Mouse (Mus musculus) adrenal gland, postnatal 10 days (tissue): ENCODE results near the gene Dhtkd1. TPM values are rescaled to one million over a fixed set of nuclear protein-coding genes. Genes with fewer than 3 reads are reported as not detected.
A peak's percentile ranks its signal among the peaks of the same experiment; 100 is the strongest.
"Not testable (repeated sequence)": the region's sequence is repeated elsewhere in the genome, so short reads cannot be mapped to it uniquely, and the experiment has no call there.

Experiments used
- DNase-seq: peaks from one replicate; pipeline ENCODE4 v3.0.0; 2021; ENCODE audit warnings: mixed read lengths
- long read RNA-seq, 2 experiments: library from polyadenylated mRNA; stranded (forward); transcript quantifications; one replicate each; pipeline ENCODE4 v2.0.0; 2021
- total RNA-seq, 2 experiments: library from RNA; stranded (reverse); gene quantifications; 2 replicates each; pipeline ENCODE4 v1.2.3; 2021

The Dhtkd1 gene
- 10 to 100 TPM; 10.6 to 13.2 TPM for total RNA-seq
- long read RNA-seq, experiment 1, partial matches to known transcripts: 0 of 1 reads
- long read RNA-seq, experiment 1, other reads (novel, unspliced or antisense): 1 of 1 reads
- long read RNA-seq, experiment 2, partial matches to known transcripts: 0 of 2 reads
- long read RNA-seq, experiment 2, other reads (novel, unspliced or antisense): 2 of 2 reads

DNA sequence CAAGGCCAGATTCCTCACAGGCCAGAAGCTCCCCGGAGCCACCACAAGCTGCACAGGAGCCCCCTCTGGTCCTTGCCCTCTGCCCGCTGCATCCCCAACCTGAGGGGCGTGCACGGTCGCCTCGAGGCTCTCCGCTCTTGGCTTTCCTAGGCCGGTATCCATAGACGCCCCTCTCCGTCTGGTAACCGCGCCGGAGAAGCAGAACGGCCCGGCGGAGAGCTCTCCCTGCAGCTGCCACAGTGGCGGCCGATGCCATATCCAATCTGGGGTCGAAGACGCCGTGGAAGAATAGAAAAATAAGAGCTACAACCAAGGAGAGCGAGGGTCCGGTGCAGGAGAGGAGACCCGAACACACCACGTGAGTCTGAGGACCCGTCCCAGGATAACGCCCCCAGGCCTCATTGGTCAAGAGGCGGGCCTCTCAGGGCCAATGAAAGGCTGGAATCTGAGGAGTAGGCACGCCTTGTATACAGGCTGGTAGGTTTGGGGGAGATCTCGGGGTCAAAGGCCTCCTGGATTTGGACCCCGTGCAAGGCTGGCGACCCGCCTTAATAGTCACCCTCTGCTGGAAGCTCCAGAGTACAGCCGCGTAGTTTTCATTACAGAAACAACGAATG is at the start of gene Dhtkd1:
Gene Dhtkd1 (minus strand): TSS at position 377 of the 617 bp plus-strand sequence.
- DNase-seq: peak; percentile 86

DNA sequence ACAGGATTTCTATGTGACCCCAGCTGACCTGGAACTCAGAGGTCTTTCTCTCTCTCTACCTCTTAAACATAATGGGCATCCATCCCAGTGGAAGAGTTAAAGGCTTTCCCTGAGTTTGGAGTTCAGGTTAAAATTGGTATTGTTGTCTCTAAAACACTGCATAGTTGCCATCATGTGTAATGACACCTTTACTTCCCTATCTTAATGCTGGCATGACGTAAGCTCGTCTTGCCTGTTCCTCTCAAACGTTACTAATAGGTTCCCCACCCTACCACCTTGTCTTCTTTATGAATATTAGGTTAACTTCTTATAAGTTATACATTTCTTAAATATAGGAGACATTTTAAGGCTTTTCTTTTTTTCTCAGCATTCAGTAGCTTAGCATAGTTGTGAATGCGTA is 34.9 kb upstream of the Dhtkd1 start:
- no peak for DNase-seq

DNA sequence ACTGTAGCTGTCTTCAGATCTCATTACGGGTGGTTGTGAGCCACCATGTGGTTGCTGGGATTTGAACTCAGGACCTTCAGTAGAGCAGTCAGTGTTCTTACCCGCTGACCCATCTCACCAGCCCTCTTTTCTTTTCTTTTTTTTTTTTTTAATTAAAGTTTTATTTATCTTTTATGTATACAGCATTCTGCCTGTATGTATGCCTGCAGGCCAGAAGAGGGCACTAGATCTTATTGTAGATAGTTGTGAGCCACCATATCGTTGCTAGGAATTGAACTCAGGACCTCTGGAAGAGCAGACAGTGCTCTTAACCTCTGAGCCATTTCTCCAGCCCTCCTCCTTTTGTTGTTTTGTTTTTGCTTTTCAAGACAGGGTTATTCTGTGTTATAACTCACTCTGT is 28.0 kb upstream of the Dhtkd1 start:
- not testable (repeated sequence) for DNase-seq

DNA sequence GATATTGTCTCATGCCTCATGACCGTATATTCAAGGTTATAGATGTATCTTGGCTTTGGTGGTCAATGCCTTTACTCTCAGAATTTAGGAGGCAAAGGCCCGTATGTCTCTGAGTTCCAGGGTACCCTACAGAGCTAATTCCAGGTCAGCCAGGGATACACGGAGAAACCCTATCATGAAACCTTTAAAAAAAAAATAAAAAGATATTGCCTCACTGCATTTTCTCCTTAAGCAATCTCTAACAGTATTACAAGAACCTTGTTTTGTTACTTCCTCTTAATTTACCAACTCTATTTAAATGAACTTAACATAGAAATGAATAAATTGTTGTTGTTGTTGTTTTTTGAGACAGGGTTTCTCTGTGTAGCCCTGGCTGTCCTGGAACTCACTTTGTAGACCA is 23.4 kb upstream of the Dhtkd1 start:
- DNase-seq: no peak

DNA sequence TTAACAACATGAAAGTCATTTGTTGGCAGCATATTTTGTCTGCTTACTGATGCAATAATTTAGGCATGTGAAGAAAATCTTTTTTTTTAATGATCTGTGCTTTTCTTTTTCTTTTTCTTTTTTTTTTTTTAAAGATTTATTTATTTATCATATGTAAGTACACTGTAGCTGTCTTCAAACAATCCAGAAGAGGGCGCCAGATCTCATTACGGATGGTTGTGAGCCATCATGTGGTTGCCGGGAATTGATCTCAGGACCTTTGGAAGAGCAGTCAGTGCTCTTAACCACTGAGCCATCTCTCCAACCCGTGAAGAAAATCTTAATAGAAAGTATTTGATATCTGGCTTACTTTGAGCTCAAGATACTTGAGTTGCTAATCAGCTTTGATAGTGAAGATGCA is 21.1 kb upstream of the Dhtkd1 start:
- not testable (repeated sequence) for DNase-seq

DNA sequence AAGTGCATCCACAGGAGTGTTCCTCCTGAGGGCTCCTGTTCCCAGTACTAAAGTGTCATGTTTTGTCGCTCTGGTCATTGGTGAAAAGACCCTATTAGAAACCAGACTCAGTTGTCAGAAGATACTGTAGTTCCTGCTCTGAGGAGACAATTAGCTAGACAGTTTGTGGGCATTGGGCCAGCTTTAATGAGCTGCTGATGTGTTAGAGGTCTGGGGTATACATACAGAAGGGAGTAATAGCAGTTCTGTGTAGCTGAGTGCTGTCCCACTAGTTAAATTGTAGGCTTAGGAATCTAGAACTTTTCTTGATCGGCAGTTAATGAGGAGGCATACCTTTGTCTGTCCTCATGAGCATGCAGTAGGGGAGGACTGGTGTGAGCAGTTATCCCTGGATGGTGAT is 19.7 kb upstream of the Dhtkd1 start:
- no peak for DNase-seq

DNA sequence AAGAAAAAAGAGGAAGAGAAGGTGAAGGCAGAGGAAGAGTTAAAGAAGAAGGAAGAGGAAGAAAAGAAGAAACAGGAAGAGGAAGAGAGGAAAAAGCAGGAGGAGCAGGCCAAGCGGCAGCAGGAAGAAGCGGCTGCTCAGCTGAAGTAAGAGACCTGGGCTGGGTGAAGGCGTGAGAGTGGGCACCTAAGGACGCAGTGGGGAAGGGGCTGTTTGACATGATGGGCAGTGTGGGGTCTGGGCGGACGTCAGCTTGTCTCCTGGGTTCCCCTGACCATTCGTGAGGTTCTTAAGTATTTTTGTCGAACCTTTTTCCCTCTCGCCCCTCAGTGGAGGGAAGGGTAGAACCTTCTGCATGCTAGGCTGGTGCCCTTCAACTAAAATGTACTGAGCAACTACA is 15.1 kb upstream of the Dhtkd1 start:
- no peak for DNase-seq

DNA sequence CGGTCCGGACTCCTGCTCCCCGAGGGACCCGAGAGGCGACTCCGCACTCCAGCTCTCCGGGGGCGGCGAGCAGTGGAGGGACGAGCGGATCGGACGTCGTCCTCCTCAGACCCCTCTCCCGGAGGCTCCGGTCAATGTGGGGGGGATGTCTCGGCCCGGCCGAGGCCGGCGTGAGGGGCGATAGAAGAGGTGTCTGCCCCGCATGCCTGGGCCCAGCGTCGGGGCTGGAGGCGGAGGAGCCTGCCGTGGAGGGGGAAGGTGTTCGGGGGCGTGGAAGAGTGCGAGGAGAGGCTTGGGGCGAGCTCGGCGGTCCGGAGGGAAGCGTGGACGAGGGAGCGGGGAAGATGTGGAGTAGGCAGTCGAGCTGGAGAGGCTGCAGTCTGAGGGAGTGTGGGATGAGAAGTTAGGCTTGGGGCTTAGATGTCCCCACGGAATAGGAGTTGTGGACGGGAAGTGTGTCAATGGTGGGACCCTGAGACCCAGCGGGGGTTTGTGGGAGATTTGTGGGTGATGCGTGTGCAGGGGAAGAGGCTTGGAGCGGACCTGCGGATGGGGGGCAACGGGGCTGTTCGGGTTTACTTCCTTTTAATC is 9.1 kb upstream of the Dhtkd1 start:
- DNase-seq: peak; percentile 64

DNA sequence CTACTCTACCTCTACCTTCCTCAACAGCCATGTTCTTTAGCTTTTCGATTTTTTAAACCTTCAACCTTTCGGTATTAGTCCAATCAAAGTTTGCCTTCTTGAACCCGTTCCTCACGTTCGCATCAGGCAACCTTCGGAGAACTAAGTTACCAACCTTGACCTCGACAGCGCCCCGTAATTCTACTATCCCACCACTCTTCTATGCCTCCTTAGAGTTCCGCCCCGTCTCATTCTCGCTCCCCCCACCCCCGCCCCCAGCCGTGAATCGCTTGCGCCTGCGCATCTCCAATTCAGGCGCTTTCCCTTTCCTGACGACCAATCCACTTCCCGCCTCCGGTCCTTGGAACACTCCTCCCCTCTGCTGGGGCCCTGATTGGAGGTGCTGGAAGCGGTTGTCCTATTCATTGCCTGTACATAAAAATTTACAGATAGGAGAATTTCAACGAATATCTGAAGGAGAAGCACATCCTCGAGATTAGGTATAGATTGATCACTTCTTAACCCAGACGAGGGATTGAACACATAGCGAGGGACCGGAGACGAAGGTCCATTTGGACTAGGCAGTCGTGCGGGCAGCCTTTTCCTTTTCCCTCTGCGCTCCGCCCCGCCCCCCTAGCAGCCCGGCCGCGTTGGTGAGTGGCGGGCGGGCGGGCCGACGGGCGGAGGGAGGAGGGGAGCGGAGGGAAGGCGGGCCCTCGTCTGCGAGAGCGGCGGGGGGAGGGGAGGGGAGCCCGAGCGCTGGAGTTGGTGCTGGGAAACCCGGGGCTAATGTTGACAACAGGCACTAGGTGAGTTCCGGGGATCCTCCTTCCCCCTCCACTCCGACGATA is 8.4 kb upstream of the Dhtkd1 start, which contains the start of gene Upf2:
Gene Upf2 (plus strand): TSS at position 704 of the 830 bp plus-strand sequence.
- peak; percentile 97 for DNase-seq

DNA sequence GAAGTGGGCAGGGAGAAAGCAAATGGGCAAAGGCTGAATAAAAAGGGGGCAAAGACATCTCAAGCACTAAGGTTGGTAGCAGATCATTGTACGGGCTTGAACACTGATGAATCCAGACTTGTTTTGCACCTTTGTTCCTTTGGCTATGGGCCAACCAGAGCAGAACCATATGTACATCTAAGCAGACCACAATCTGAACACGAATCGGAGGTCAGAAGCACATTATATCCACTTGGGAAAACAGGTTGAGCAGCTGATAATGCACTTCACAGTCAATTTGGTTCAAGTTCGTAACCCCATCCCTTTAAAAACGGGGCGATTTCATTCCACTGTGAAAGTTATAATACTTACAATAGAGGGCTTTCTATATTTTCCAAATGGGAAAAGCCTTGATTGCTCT is 7.7 kb upstream of the Dhtkd1 start:
- peak; percentile 25 for DNase-seq

DNA sequence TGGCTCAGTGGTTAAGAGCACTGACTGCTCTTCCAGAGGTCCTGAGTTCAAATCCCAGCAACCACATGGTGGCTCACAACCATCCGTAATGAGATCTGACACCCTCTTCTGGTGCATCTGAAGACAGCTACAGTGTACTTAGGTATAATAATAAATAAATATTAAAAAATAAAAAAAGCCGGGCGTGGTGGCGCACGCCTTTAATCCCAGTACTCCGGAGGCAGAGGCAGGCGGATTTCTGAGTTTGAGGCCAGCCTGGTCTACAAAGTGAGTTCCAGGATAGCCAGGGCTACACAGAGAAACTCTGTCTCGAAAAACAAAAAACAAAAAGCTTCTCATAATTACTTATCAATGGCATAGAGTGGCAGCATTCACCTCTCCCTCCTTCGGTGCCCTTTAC is 7.2 kb upstream of the Dhtkd1 start:
- DNase-seq: not testable (repeated sequence)

DNA sequence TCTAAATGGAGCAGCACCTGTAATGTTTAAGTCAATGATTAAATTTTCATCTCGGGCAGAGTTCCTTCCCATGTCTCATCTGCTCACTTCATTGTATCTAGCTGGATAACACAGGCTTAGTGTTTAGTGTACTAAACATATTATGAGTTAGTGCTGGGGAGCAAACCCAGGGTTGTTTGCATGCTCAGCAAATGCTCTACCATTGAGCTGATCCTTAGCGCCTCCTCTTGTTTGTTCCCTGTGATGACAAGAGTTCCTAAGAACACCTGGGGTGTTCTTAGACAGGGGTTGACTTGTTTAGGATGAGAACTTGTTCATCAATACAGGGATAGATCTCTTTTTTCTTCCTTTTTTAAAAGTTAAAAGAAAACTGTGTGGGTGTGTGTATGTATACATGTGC is 6.4 kb upstream of the Dhtkd1 start:
- no peak for DNase-seq

DNA sequence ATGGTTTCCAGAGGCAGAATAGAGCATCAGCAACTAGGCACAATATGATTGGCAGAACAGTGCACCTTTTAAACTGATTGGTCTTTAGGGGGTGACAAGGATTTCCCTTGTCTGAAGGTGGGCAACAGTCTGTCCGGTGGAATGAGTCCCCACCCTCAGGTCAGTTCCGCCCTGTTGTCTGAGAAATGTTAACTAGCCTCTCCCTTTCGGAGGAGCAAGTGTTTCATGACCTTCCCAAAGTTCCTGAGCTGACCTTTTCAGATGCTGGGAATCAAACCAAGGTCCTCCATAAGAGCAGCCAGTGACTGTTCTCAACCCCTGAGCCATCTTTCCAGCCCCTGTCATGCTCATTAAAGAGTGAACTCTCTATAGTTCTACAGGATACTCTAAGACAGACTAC is 4.3 kb upstream of the Dhtkd1 start:
- DNase-seq: no peak

DNA sequence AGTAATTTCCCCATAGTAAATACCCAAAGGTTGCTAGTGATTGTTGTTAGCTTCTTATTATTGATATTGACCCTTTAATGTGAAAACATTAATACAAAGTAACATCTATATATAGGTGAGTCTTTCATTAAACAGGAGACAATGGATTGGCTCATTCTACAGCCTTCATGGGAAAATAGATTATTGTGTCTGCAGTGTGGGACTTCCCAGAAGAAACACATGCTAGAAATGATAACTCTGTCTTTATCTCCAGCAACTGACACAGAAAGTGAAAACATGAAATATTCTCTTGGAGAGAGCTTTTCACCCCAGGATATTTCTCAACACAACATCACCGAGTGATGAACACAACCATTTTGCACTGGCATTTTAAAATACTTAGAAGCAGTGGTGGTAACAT is 3.0 kb upstream of the Dhtkd1 start:
- DNase-seq: no peak

DNA sequence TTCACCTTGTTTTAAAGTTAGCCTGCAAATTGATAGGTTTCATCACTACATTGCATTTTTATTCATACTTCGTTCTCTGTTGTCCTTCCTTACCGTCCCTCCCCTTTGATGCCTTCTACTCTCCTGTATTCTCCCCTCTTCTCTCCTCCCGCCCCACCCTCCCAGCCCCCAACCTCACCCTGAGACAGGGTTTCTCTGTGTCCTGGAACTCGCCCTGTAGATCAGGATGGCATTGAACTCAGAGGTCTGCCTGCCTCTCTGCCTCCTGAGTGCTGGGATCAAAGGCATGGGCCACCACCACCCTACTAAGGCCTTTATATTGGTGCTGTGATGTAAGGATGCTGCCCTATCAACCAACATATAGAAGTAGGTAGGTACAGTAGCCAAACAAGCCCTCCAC is 479 bp upstream of the Dhtkd1 start:
- DNase-seq: no peak

DNA sequence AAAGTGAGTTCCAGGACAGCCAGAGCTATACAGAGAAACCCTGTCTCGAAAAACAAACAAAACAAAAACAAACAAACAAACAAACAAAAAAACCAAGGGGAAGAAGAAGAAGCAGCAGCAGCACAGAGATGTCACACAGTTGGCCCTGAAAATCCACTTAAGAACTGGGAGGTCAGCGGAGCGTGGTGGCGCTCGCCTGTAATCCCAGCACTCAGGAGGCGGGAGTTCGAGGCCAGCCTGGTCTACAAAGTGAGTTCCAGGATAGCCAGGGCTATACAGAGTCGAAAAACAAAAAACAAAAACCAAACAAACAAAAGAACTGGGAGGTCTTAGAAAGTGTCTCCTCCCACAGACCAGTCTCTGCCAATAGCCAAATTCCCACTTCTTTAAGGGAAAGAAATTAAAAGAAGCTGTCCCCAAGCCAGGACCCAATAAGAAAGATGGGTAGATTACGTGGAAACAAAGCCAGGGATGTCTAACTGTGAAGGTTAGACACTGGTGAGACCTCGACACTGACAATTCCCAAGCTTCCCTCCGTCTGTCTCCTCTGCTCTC is 654 bp downstream of the Dhtkd1 start:
- no peak for DNase-seq

DNA sequence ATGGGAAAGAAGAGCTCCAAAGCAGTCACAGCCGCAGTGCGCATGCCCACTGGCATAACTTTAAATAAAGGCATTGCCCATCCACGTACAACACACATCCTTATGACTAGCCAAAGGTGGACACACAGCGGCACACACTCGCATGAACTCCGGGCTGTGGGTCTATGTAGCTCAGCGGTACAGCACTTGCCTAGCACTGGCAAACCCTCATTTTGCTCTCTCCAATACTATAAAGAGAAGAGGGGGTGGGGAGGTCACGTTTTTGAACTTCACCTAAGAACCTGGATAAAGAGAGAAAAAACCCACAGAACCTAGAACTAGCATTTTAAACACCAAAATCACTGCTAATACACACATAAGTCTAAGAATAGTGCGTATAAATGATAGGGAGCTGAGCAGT is 1.7 kb downstream of the Dhtkd1 start:
- no peak for DNase-seq

DNA sequence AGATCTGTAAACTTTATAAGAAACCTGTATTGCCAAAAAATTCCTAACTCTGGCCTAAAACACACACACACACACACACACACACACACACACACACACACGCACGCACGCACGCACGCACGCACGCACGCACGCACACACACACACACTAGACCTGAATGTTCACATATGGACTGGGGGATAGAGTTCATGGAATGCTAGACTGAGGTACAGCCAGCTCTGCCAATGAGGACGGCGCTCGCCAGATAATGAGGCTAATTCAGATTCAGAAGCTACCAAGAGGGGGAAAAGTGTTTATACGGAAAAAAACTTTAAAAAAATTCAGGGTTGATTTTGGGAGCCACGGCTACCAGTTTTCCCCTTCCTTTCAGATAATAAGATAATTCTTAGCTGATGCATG is 2.7 kb downstream of the Dhtkd1 start:
- DNase-seq: no peak

DNA sequence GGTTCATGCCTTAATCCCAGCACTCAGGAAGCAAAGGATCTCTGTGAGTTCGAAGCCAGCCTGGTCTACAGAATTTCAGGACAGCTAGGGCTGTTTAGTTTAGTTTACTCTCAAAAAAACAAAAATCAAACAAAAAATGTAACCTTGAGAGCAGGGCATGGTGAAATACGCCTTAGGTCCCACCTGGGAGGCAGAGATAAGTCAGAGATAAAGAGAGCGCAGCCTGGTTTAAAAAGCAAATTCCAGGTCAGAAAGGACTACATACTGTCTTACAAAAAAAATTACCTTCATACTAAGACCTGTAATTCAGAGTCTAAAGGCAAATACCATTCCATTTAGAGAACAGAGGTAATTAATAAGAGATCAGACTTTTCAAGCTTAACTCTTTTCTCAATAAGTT is 3.3 kb downstream of the Dhtkd1 start:
- no peak for DNase-seq

DNA sequence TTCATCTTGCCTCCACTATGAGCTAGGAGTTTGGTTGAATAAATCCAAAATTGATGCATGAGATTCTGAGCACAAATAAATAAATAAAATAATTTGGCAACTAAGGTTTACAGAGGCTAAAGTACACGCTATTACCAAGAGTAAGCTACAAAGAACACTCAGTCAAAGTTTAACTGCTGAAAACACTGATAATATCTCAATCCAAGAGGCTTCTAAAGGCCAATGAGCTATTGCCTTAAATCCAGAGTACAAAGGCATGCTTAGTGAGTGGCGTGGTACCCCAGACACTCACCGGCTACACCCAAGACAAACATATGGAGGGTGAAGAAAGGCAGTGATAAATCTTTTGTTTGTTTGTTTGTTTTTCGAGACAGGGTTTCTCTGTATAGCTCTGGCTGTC is 6.0 kb downstream of the Dhtkd1 start:
- DNase-seq: no peak

DNA sequence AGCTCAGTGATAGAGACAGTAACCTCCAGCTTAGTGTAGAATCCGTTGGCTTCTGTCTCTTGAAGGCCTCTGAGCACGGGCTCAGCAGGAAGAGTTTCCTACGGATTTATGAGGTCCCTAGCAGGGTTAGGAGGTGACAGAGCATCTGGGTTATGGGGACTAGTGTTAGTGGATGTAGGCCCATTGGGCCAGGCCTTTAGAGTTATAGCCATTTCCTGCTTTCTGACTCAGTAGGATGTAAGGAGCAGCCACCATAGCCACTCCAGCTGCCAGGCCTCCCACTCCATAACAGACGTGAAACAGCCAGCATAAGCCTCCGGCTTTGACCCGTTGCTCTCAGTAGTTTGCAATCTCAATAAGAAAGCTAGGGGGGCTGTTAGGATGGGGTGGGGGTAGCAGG is 6.5 kb downstream of the Dhtkd1 start:
- no peak for DNase-seq

DNA sequence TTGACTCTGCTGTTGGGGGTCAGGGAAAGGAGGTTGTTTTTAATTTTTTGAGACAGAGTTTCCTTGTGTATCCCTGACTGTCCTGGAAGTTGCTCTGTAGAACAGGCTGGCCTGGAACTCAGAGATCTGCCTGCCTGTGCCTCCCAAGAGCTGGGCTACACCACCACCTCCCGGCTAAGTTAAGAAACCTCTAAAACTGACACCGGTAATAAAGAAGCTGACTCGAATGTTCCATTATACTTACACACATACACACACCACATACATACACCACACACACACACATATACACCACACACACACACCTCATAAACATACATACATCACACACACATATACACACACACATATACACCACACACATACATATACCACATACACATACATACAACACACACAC is 7.7 kb downstream of the Dhtkd1 start:
- DNase-seq: no peak

DNA sequence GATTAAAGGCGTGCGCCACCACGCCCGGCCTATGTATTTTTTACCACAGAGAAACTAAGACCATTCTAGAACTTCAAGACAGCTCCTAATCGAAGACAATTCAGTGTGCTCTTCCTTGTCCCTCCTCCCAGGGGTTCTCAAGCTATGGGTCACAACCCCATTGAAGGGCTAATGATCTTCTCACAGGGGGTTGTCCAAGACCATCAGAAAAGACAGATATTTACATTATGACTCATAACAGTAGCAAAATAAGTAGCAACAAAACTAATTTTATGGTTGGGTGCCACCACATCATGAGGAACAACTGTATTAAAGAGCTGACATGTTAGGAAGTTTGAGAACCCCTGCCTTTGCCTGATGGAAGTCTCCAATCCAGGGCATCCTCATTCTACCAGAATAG is 10.7 kb downstream of the Dhtkd1 start:
- DNase-seq: no peak
